Mouse (Mus musculus) adipocyte (in vitro differentiated cells): ENCODE measurements around the gene Stk38.
A peak's percentile ranks its signal among the peaks of the same experiment; 100 is the strongest.
"Not testable (repeated sequence)": the region's sequence is repeated elsewhere in the genome, so short reads cannot be mapped to it uniquely, and the experiment has no call there.

Experiments used
- DNase-seq: peaks from one replicate; pipeline ENCODE4 v3.0.0-alpha.2; 2016; ENCODE audit warnings: low spot score

Stk38 gene

GRCm38 (mm10) chr17:29007641-29008325 lies at the start of gene Stk38:
Stk38 (minus strand) TSS chr17:29007995.
- DNase-seq: peak; percentile 94

GRCm38 (mm10) chr17:29057361-29057890 lies 49.6 kb upstream of the Stk38 start:
- no peak for DNase-seq

GRCm38 (mm10) chr17:29056699-29057151 lies 48.9 kb upstream of the Stk38 start:
- no peak for DNase-seq

GRCm38 (mm10) chr17:29056207-29056606 lies 48.4 kb upstream of the Stk38 start:
- no peak for DNase-seq

GRCm38 (mm10) chr17:29055586-29055985 lies 47.8 kb upstream of the Stk38 start:
- DNase-seq: no peak

- no peak for DNase-seq
Observed at GRCm38 (mm10) chr17:29054429-29054828, 46.6 kb upstream of the Stk38 start.

- peak; percentile 95 for DNase-seq
Observed at GRCm38 (mm10) chr17:29053841-29054240, 46.0 kb upstream of the Stk38 start.

- DNase-seq: no peak
Observed at GRCm38 (mm10) chr17:29053067-29053466, 45.3 kb upstream of the Stk38 start.

- no peak for DNase-seq
Observed at GRCm38 (mm10) chr17:29050791-29051190, 43.0 kb upstream of the Stk38 start.

- no peak for DNase-seq
Observed at GRCm38 (mm10) chr17:29049923-29050322, 42.1 kb upstream of the Stk38 start.

- DNase-seq: no peak
Observed at GRCm38 (mm10) chr17:29049508-29049889, 41.7 kb upstream of the Stk38 start.

GRCm38 (mm10) chr17:29048748-29049507 lies 41.1 kb upstream of the Stk38 start:
- DNase-seq: peak; percentile 90

GRCm38 (mm10) chr17:29047697-29048514 lies 40.1 kb upstream of the Stk38 start:
- DNase-seq: no peak

- no peak for DNase-seq
Observed at GRCm38 (mm10) chr17:29046863-29047262, 39.1 kb upstream of the Stk38 start.

GRCm38 (mm10) chr17:29045741-29046530 lies 38.1 kb upstream of the Stk38 start:
- peak; percentile 63 for DNase-seq

- peak; percentile 94 for DNase-seq
Observed at GRCm38 (mm10) chr17:29044925-29045319, 37.1 kb upstream of the Stk38 start.

- DNase-seq: peak; percentile 26
Observed at GRCm38 (mm10) chr17:29044146-29044924, 36.5 kb upstream of the Stk38 start.

GRCm38 (mm10) chr17:29043583-29043982 lies 35.8 kb upstream of the Stk38 start:
- no peak for DNase-seq

- no peak for DNase-seq
Observed at GRCm38 (mm10) chr17:29042569-29042968, 34.8 kb upstream of the Stk38 start.

- DNase-seq: not testable (repeated sequence)
Observed at GRCm38 (mm10) chr17:29041632-29042031, 33.8 kb upstream of the Stk38 start.

GRCm38 (mm10) chr17:29039351-29039750 lies 31.6 kb upstream of the Stk38 start:
- no peak for DNase-seq
